Mouse (Mus musculus): Measurements from ENCODE around the gene Klk11. TPM values are rescaled to one million over a fixed set of nuclear protein-coding genes. Genes with fewer than 3 reads are reported as not detected.

Klk11 gene
- polyA plus RNA-seq, 1 experiment from 2014 or later, result not detected

- H3K27ac ChIP-seq (ENCODE audit: low read depth, low read length), result no peak overlapping the region
- no peak overlapping the region for H3K9ac ChIP-seq (ENCODE audit: low read length)
- no peak overlapping the region for H3K4me2 ChIP-seq (ENCODE audit: low read length)
- H3K36me3 ChIP-seq (ENCODE audit: control insufficient read depth, insufficient read depth, low read length), result no peaks in the 10 kb centered on the region
- H3K4me3 ChIP-seq (ENCODE audit: low read depth, low read length), result no peak overlapping the region
- H3K9me3 ChIP-seq (replicated peaks; ENCODE audit: control insufficient read depth, low read length), result no peaks in the 10 kb centered on the region
- DNase-seq (ENCODE audit: low spot score) (no peak), ATAC-seq (no peak)
- no peaks in the 10 kb centered on the region for H3K4me1 ChIP-seq (ENCODE audit: control insufficient read depth, insufficient read depth, low read length)
- WGBS, result 47% methylated on average over 6 of the region's 6 CpGs
- H3K27me3 ChIP-seq (replicated peaks; ENCODE audit: control insufficient read depth, insufficient read depth, low read length), result no peaks in the 10 kb centered on the region
These were observed 398 bp downstream of the Klk11 start for GRCm38 (mm10) chr7:43774802-43775201.

GRCm38 (mm10) chr7:43775311-43776057 lies 1.1 kb downstream of the Klk11 start:
- Histone ChIP-seq H3K9ac (ENCODE audit: low read length) (no peak overlapping the region), H3K4me2 (ENCODE audit: low read length) (no peak overlapping the region), H3K27ac (ENCODE audit: low read depth, low read length) (no peak overlapping the region), H3K36me3 (ENCODE audit: control insufficient read depth, insufficient read depth, low read length) (no peaks in the 10 kb centered on the region), H3K27me3 (replicated peaks; ENCODE audit: control insufficient read depth, insufficient read depth, low read length) (no peaks in the 10 kb centered on the region), H3K9me3 (replicated peaks; ENCODE audit: control insufficient read depth, low read length) (no peaks in the 10 kb centered on the region), H3K4me1 (ENCODE audit: control insufficient read depth, insufficient read depth, low read length) (no peaks in the 10 kb centered on the region), H3K4me3 (ENCODE audit: low read depth, low read length) (no peak overlapping the region)
- DNase-seq (ENCODE audit: low spot score) (no peak), ATAC-seq (no peak)
- WGBS, result 43% methylated on average over 5 of the region's 7 CpGs

- Histone ChIP-seq H3K4me1 (ENCODE audit: control insufficient read depth, insufficient read depth, low read length) (no peaks in the 10 kb centered on the region), H3K4me3 (ENCODE audit: low read depth, low read length) (no peak overlapping the region), H3K9ac (ENCODE audit: low read length) (no peak overlapping the region), H3K36me3 (ENCODE audit: control insufficient read depth, insufficient read depth, low read length) (no peaks in the 10 kb centered on the region), H3K4me2 (ENCODE audit: low read length) (no peak overlapping the region), H3K9me3 (replicated peaks; ENCODE audit: control insufficient read depth, low read length) (no peaks in the 10 kb centered on the region), H3K27me3 (replicated peaks; ENCODE audit: control insufficient read depth, insufficient read depth, low read length) (no peaks in the 10 kb centered on the region), H3K27ac (ENCODE audit: low read depth, low read length) (no peak overlapping the region)
- DNase-seq (ENCODE audit: low spot score) (no peak), ATAC-seq (no peak)
- WGBS, result 81% methylated on average over 5 of the region's 5 CpGs
These were observed 2.1 kb downstream of the Klk11 start for GRCm38 (mm10) chr7:43776506-43776905.

- DNase-seq (ENCODE audit: low spot score) (no peak), ATAC-seq (no peak)
- no peaks in the 10 kb centered on the region for H3K27me3 ChIP-seq (replicated peaks; ENCODE audit: control insufficient read depth, insufficient read depth, low read length)
- WGBS, result 89% methylated on average over 12 of the region's 12 CpGs
- H3K4me3 ChIP-seq (ENCODE audit: low read depth, low read length), result no peak overlapping the region
- no peak overlapping the region for H3K4me2 ChIP-seq (ENCODE audit: low read length)
- no peak overlapping the region for H3K9ac ChIP-seq (ENCODE audit: low read length)
- no peak overlapping the region for H3K27ac ChIP-seq (ENCODE audit: low read depth, low read length)
- no peaks in the 10 kb centered on the region for H3K9me3 ChIP-seq (replicated peaks; ENCODE audit: control insufficient read depth, low read length)
- no peaks in the 10 kb centered on the region for H3K36me3 ChIP-seq (ENCODE audit: control insufficient read depth, insufficient read depth, low read length)
- H3K4me1 ChIP-seq (ENCODE audit: control insufficient read depth, insufficient read depth, low read length), result no peaks in the 10 kb centered on the region
These were observed 3.0 kb downstream of the Klk11 start for GRCm38 (mm10) chr7:43777423-43777822.

GRCm38 (mm10) chr7:43778176-43778970 lies 4.0 kb downstream of the Klk11 start:
- no peaks in the 10 kb centered on the region for H3K9me3 ChIP-seq (replicated peaks; ENCODE audit: control insufficient read depth, low read length)
- 86% methylated on average over 10 of the region's 10 CpGs for WGBS
- H3K4me1 ChIP-seq (ENCODE audit: control insufficient read depth, insufficient read depth, low read length), result no peaks in the 10 kb centered on the region
- H3K27me3 ChIP-seq (replicated peaks; ENCODE audit: control insufficient read depth, insufficient read depth, low read length), result no peaks in the 10 kb centered on the region
- H3K4me2 ChIP-seq (ENCODE audit: low read length), result no peak overlapping the region
- no peak overlapping the region for H3K9ac ChIP-seq (ENCODE audit: low read length)
- H3K36me3 ChIP-seq (ENCODE audit: control insufficient read depth, insufficient read depth, low read length), result no peaks in the 10 kb centered on the region
- ATAC-seq, result no peak
- no peak for DNase-seq (ENCODE audit: low spot score)
- no peak overlapping the region for H3K4me3 ChIP-seq (ENCODE audit: low read depth, low read length)
- H3K27ac ChIP-seq (ENCODE audit: low read depth, low read length), result no peak overlapping the region

GRCm38 (mm10) chr7:43780241-43780640 lies 5.8 kb downstream of the Klk11 start:
- no peak for DNase-seq (ENCODE audit: low spot score)
- Histone ChIP-seq H3K9me3 (replicated peaks; ENCODE audit: control insufficient read depth, low read length) (no peaks in the 10 kb centered on the region), H3K4me2 (ENCODE audit: low read length) (no peak overlapping the region), H3K9ac (ENCODE audit: low read length) (no peak overlapping the region), H3K27me3 (replicated peaks; ENCODE audit: control insufficient read depth, insufficient read depth, low read length) (no peaks in the 10 kb centered on the region), H3K27ac (ENCODE audit: low read depth, low read length) (no peak overlapping the region), H3K4me1 (ENCODE audit: control insufficient read depth, insufficient read depth, low read length) (no peaks in the 10 kb centered on the region), H3K36me3 (ENCODE audit: control insufficient read depth, insufficient read depth, low read length) (no peaks in the 10 kb centered on the region), H3K4me3 (ENCODE audit: low read depth, low read length) (no peak overlapping the region)
- WGBS, result 69% methylated on average over 6 of the region's 6 CpGs
- ATAC-seq, result no peak

GRCm38 (mm10) chr7:43780746-43781145 lies 6.3 kb downstream of the Klk11 start, which contains the start of gene Klk10:
Gene Klk10 (plus strand): TSS chr7:43781035.
- Histone ChIP-seq H3K9me3 (replicated peaks; ENCODE audit: control insufficient read depth, low read length) (no peaks in the 10 kb centered on the region), H3K9ac (ENCODE audit: low read length) (no peak within 1 kb of the TSS), H3K27ac (ENCODE audit: low read depth, low read length) (no peak within 1 kb of the TSS), H3K36me3 (ENCODE audit: control insufficient read depth, insufficient read depth, low read length) (no peaks in the 10 kb centered on the region), H3K4me3 (ENCODE audit: low read depth, low read length) (no peak within 1 kb of the TSS), H3K27me3 (replicated peaks; ENCODE audit: control insufficient read depth, insufficient read depth, low read length) (no peaks in the 10 kb centered on the region), H3K4me1 (ENCODE audit: control insufficient read depth, insufficient read depth, low read length) (no peaks in the 10 kb centered on the region), H3K4me2 (ENCODE audit: low read length) (no peak within 1 kb of the TSS)
- WGBS, result 36% methylated on average over 5 of the region's 5 CpGs
- ATAC-seq (no peak), DNase-seq (ENCODE audit: low spot score) (no peak)

- no peak overlapping the region for H3K4me3 ChIP-seq (ENCODE audit: low read depth, low read length)
- no peak overlapping the region for H3K9ac ChIP-seq (ENCODE audit: low read length)
- DNase-seq (ENCODE audit: low spot score), result no peak
- H3K36me3 ChIP-seq (ENCODE audit: control insufficient read depth, insufficient read depth, low read length), result no peaks in the 10 kb centered on the region
- ATAC-seq, result no peak
- 92% methylated on average over 11 of the region's 11 CpGs for WGBS
- no peaks in the 10 kb centered on the region for H3K9me3 ChIP-seq (replicated peaks; ENCODE audit: control insufficient read depth, low read length)
- no peak overlapping the region for H3K27ac ChIP-seq (ENCODE audit: low read depth, low read length)
- H3K4me2 ChIP-seq (ENCODE audit: low read length), result no peak overlapping the region
- H3K27me3 ChIP-seq (replicated peaks; ENCODE audit: control insufficient read depth, insufficient read depth, low read length), result no peaks in the 10 kb centered on the region
- no peaks in the 10 kb centered on the region for H3K4me1 ChIP-seq (ENCODE audit: control insufficient read depth, insufficient read depth, low read length)
These were observed 7.1 kb downstream of the Klk11 start for GRCm38 (mm10) chr7:43781541-43781940.

All from forebrain, embryonic 14.5 days (tissue).